Mouse (Mus musculus): ENCODE results near the gene Ugt3a2. TPM values are rescaled to one million over a fixed set of nuclear protein-coding genes. Genes with fewer than 3 reads are reported as not detected.

Gene Ugt3a2
- polyA plus RNA-seq, 1 experiment, result 2.4 TPM

DNA sequence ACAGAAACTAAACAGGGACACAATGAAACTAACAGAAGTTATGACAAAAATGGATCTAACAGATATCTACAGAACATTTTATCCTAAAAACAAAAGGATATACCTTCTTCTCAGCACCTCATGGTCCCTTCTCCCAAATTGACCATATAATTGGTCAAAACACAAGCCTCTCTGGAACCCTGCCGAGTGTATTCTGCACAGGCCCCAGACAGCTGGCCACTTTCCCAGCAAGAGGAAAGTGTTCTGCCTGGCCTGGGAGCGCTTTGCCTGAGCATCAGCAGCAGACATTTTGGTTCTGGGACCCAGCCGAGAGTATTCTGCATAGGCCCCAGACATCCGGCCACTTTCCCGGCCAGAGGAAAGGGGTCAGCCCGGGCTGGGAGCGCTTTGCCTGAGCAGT, 40.9 kb downstream of the Ugt3a2 start:
- WGBS, result 92% methylated on average over 7 of the region's 7 CpGs

DNA sequence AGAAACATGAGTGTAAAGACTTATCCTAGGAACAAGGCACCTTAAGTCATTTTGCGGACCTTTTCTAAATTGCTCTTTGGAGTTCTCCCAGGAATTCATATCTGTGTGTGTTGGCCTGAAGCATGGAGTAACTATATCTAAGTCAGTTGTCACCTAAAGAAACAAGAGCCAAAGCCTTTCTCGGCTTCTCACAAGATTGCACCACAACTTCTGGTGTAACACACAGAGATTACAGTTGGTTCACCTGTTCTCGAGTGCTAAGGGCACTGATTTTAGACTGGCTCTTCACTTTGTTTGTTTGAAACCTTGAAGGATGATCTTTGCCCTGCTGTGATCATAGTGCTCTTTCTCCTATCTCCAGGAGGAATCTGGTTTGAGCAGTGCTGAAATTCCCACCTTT, 74.1 kb downstream of the Ugt3a2 start:
- 78% methylated on average over 3 of the region's 3 CpGs for WGBS
- no peak for TF ChIP-seq POLR2A (IDR thresholded peaks at IDR 0.05; ENCODE audit: borderline replicate concordance, control insufficient read depth, low read depth, low read length)
- Histone ChIP-seq H3K27ac (ENCODE audit: control insufficient read depth, insufficient read depth, low read depth, low read length, poor library complexity) (no peak overlapping the region), H3K4me3 (replicated peaks; ENCODE audit: control insufficient read depth, low read depth, low read length) (no peak overlapping the region), H3K4me1 (ENCODE audit: control insufficient read depth, insufficient read depth, low read length) (no peaks in the 10 kb centered on the region)

More for the DNA sequence above, 40.9 kb downstream of the Ugt3a2 start:
- TF ChIP-seq CTCF (IDR thresholded peaks at IDR 0.05; ENCODE audit: control insufficient read depth, insufficient read depth, low read length), result no peak
- no peak for TF ChIP-seq POLR2A (IDR thresholded peaks at IDR 0.05; ENCODE audit: borderline replicate concordance, control insufficient read depth, low read depth, low read length)
- Histone ChIP-seq H3K27ac (ENCODE audit: control insufficient read depth, insufficient read depth, low read depth, low read length, poor library complexity) (no peak overlapping the region), H3K4me1 (ENCODE audit: control insufficient read depth, insufficient read depth, low read length) (no peaks in the 10 kb centered on the region), H3K4me3 (replicated peaks; ENCODE audit: control insufficient read depth, low read depth, low read length) (no peak overlapping the region)

Other genes starting within 250 kb of the Ugt3a2 start
- 5.1 and 10.4 TPM in 2 replicates for gene Lmbrd2, start 195.0 kb upstream of the Ugt3a2 start, polyA plus RNA-seq (2011; ENCODE audit: insufficient read depth, insufficient read length, low replicate concordance, missing spikeins)
- 6.4 and 8.0 TPM in 2 replicates for gene Skp2, start 180.1 kb upstream of the Ugt3a2 start, polyA plus RNA-seq (2011; ENCODE audit: insufficient read depth, insufficient read length, low replicate concordance, missing spikeins)
- gene Ugt3a1, start 58.7 kb upstream of the Ugt3a2 start, polyA plus RNA-seq (2011; ENCODE audit: insufficient read depth, insufficient read length, low replicate concordance, missing spikeins), result 2.5 TPM in 1 of 2 replicates, not detected in the other
- gene Capsl, start 100.5 kb downstream of the Ugt3a2 start, polyA plus RNA-seq (2011; ENCODE audit: insufficient read depth, insufficient read length, low replicate concordance, missing spikeins), result 7.5 TPM in 1 of 2 replicates, not detected in the other
- 12.1 and 14.5 TPM in 2 replicates for gene Il7r, start 194.6 kb downstream of the Ugt3a2 start, polyA plus RNA-seq (2011; ENCODE audit: insufficient read depth, insufficient read length, low replicate concordance, missing spikeins)

Measured in bone marrow, adult 2 months (tissue).